Mouse (Mus musculus): ENCODE measurements around the gene Ube2l6.
A peak's percentile ranks its signal among the peaks of the same experiment; 100 is the strongest.
"Not testable (repeated sequence)": the region's sequence is repeated elsewhere in the genome, so short reads cannot be mapped to it uniquely, and the experiment has no call there.

Ube2l6 gene

DNA sequence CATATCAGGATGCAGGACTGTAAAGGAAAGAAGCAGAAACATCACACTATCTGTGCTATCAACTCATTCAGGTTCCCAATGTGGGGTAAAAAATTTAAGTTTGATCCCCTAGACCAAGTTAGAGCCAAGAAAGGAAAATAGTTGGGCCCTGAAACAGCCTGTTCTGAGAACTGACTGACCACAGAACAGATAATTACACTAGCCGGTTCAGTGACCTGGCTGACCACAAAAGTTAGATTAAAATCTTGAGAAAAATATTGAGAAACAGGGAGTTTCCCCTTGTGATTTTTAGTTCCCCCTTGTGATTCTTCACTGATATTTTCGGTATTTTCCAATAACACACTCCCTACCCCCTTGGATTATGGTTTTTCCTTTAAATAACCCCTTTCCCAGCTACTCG, 4.8 kb upstream of the Ube2l6 start:
- no peak for DNase-seq

- DNase-seq, result peak; percentile 88
Measured at GRCm38 (mm10) chr2:84797833-84798492, 665 bp upstream of the Ube2l6 start.

GRCm38 (mm10) chr2:84799041-84799561, 473 bp downstream of the Ube2l6 start:
- peak; percentile 95 for DNase-seq

DNA sequence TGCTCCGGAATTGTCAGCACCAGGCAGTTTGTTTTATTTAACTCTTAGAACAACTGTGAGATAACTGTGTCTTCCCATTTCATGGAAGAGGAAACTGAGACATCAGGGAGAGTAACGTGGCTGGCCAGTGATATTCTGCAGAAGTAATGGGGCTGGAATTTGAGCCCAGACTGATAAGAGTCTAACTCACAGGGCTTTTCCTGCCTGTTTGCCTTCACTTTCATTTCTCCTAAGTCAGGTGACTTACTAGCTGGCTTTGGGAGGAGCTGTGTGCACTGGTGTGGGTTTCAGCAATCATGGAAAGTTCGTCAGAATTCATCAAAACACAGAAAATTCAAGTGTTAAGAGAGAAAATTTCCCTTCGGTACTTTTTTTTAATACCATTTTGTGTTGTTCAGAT, 1.7 kb downstream of the Ube2l6 start:
- peak; percentile 33 for DNase-seq

- DNase-seq, result not testable (repeated sequence)
Measured at GRCm38 (mm10) chr2:84801223-84801622, 2.6 kb downstream of the Ube2l6 start.

GRCm38 (mm10) chr2:84803963-84804362, 5.3 kb downstream of the Ube2l6 start:
- no peak for DNase-seq

GRCm38 (mm10) chr2:84806546-84806945, 7.9 kb downstream of the Ube2l6 start:
- no peak for DNase-seq

DNA sequence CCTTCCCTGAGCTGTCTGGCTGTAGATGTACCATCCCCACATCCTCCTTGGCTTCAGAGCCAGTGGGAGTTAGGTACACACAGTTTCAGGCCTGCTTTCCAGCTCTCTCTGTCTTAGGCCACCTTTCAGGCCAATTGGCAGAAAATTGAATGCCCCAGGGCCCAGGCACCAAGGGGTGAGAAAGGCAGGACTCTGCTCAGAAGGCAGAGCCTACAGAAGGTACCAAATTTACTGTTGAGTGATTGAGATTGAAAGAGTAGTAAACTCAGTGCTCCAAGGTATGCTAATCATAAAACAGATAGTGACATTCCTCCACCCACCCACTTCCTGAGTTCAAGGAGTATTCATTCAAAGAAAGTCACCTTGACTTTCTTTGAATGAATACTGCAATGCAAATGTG, 10.7 kb downstream of the Ube2l6 start:
- DNase-seq, result no peak

DNA sequence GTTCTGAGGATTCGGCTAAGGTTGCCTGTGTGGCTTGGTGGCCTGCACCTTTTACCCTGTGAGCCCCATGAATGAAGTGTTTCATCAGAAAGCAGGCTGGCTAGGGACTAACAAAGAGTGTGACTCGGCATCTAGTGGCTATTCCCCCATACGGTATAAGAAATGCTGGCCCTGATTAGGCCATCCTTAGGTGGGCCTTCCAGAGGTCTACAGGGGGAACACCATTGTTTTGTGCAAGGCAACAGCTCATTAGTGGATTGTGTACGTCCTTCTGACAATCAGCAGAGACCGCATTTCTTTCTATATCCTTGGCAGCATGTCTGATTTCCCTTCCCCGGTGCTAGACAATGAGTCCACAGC, 11.9 kb downstream of the Ube2l6 start:
- DNase-seq, result no peak

DNA sequence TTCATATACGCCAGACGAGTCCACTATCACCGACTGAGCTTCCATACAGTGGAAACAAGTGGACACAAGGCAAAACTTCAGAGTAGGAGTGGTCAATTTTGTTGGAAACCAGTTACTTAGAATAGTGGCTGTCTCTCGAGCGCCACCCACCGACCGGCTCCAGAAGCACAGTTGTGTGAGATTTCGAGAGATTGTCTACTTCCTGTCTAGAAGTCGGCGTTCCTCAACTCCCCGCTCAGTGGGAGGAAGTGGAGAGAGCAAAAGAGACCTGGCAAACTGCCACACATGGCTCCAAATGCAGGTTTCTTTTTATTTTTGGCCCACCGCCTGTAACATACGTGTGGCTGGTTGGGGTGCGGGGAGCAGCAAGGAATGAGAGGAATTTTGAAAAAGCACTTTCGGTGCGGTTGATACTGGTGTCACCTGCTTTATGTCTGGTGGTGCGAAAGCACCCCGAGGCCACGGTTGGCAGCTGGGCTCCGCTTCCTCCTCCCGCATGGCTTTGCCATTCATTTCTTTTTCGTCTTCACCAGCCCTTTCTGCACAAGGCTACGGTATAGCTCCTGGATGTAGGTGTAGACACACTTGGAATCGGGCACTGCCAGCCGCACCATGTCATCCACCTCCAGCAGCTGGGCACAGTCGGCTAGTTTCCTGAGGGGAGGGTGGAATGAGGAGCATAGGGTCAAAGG, 12.4 kb downstream of the Ube2l6 start:
- DNase-seq, result peak; percentile 96

DNA sequence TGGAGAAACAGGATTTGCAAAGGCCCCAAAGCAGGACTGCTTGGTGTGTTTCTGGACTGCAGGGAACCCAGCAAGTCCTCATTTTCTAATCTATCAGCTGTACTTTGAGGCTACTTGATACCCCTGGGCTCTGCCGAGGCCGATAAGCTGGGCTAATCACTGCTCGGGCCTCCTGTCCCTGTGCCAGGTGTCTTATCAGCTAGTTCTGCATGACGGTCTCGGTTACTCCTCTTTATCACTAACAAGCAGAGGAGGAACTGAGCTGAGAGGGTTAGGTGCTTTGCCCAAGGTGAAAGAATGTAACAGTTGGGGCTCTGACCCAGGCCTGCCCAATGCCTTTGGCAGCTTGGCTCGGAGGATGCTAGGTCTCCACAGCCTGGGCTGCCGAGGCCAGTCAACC, 13.3 kb downstream of the Ube2l6 start:
- no peak for DNase-seq

DNA sequence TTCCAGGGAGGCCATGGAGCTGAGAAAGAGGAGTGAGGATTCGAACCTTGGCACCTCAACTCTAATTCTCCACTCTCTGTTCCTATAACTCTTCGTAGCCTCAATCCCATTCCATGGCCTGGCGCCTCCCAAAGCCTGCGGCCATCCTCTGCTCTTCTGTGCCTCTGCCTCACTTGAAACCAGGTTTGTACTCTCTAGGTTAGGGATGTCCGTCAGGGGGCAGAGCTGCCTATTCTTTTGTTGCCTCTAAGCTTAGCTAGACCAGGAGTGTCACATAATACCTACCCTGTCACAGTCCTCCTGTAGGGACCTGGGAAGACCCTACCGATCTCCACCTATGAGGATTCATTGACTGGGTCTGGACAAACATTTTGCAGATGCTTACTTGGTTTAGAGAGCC, 14.0 kb downstream of the Ube2l6 start:
- no peak for DNase-seq

GRCm38 (mm10) chr2:84819861-84820260, 21.2 kb downstream of the Ube2l6 start:
- DNase-seq, result no peak

DNA sequence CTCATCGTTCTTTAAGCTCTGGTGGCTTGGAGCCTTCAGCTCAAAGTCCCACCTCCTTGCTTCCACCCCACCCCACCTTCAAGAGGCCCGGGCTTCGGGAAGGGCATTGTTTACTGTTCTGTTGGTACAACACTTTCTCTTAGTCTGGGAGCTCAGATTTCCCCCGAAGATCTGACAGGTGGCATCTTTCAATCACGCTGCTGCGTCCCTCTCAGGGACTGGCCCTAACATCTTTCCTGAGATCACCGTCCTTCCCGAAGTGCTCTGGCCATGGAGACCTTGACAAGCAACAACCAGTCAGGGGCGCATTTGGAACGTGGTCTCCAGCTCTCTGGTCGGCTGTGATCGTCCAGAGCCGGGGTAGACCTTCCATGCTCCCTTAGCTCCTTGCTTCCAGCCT, 23.9 kb downstream of the Ube2l6 start, which contains the start of gene Smtnl1:
Smtnl1 (minus strand) TSS at position 101 of the 400 bp plus-strand sequence.
- DNase-seq, result no peak

DNA sequence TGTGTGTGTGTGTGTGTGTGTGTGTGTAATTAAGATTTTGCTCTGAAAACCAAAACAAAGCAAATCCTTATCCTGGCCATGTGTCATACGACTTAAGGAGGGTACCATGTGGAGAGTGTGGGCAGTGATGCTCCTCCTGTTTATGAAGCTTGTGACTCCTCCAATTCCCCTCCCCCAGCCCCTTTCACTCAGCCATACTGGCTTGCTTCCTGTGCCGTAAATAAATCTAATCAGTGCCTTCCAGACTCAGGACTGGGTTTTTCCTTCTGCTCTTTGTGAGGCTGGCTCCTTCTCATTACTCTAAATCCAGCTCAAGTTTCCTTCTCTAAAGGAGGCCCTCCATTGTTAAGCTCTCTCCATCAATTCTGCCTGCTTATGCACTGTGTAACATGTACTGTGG, 24.6 kb downstream of the Ube2l6 start:
- DNase-seq, result no peak

GRCm38 (mm10) chr2:84826488-84827282, 28.1 kb downstream of the Ube2l6 start, which contains the start of gene Timm10:
Gene Timm10 (plus strand): TSS chr2:84826997.
- DNase-seq, result peak; percentile 95

GRCm38 (mm10) chr2:84827283-84827920, 28.8 kb downstream of the Ube2l6 start:
- DNase-seq, result peak; percentile 21

- DNase-seq, result peak; percentile 92
Measured at GRCm38 (mm10) chr2:84831666-84832391, 33.2 kb downstream of the Ube2l6 start.

DNA sequence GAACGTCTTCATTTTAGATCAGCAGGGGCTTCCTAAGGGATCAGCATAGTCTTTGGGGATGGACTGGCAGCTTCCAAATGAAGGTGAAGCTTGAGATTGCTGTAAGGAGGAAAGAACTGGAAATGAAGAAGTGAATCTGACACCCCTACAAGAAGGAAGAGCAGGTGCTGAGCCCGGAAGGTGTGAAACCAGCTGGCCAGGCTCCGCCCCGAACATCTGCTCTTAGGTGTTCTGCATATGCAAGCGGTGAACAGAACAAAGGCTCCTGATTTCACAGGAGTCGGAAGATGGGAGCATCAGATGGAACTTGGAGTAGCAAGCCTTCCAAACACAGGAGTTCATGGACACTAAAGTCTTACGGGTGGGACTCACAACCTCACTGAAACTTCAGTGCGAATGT, 38.5 kb downstream of the Ube2l6 start:
- DNase-seq, result no peak

DNA sequence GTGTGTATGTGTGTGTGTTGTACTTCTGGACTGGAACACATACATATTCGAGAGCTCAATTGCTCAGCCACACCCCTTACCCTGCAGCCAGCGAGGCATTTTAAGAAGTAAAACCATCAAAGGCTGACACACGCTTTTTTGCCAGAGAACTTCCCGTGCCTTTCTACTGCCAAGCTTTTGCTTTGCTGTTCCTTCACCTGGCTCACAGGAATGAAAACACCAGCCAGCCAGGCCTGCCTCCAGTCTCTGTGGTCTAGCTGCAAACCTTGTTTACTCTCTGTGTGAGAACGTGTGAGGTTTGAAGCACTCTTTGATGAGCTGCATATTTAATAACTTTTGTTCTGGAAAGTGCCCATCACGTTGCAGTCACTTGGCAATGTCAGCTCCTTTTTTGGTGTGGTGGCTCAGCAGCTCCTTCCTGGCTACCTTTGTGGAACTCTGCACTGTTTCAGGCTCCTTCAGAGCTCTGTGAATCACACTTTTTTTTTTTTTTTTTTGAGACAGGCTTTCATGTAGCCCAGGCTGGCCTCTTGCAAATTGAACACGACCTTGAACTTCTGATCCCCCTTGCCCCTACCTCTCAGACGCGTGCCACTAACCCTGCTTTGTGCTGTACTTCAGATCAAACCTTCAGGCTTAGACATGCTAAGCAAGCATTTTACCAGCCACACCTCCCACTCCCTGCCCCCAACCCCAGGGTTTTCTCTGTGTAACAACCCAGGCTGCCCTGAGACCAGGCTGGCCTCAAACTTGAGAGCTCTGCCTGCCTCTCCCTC, 39.4 kb downstream of the Ube2l6 start:
- peak; percentile 11 for DNase-seq

GRCm38 (mm10) chr2:84838593-84838949, 39.9 kb downstream of the Ube2l6 start, which contains the start of gene Slc43a1:
Gene Slc43a1 (plus strand): TSS chr2:84838850.
- DNase-seq, result no peak
